Mouse (Mus musculus) cerebellum, adult 8-10 months (tissue): Measurements from ENCODE around the gene Best1.
"Not testable (repeated sequence)": the region's sequence is repeated elsewhere in the genome, so short reads cannot be mapped to it uniquely, and the experiment has no call there.

Source experiments
- DNase-seq: peaks from one replicate; pipeline ENCODE4 v3.0.0; 2022

Best1 gene

DNA sequence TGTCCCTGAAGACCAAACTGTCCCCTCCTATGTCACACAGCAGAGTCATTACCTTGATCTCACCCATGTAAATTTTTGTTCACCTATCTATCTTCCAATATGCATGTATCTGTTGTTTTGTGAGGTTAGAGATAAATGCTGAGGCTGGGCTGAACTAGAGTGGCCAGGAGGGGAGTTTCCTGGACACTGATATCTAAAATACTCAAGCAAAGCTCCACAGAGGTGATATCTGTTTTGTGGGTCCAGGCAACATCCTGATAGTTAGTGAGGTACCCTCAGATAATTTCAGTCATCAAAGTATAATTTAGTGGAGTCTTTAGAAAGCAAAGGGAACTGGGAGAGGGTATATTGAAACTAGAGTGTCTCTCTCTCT lies 11.6 kb downstream of the Best1 start:
- no peak for DNase-seq

DNA sequence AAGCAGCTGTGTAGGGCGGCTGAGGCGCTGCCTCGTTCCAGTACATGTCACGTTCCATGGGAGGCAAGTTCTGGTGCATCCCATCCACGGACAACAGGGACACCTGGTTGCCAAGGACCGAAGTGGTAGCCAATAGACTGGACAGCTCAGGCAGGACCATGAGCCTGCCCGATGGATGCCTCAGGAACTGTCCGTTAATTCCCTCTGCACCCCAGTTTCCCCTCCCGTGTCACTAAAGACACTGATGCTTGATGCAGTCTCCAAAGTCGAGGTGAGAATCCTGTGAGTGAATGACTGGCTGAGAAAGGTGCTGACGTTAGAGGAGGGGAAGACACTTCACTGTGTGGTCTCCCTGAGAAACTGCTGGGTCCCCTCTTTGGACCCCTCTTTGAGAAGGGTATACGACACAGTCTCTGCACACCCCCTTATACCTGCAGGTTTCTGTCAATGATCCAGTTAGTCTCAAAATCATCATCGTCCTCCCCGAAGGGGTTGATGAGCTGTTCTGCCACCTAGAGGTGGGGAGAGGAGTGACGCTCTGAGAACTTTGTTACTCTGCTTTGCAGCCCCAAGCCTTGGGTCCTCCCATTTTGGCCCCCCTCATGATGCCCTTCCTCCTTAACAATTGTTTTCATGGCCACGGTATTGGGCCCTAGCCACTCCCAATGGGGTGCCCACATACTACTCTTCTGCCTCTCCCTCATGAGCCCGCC lies 12.1 kb downstream of the Best1 start:
- DNase-seq, result no peak

DNA sequence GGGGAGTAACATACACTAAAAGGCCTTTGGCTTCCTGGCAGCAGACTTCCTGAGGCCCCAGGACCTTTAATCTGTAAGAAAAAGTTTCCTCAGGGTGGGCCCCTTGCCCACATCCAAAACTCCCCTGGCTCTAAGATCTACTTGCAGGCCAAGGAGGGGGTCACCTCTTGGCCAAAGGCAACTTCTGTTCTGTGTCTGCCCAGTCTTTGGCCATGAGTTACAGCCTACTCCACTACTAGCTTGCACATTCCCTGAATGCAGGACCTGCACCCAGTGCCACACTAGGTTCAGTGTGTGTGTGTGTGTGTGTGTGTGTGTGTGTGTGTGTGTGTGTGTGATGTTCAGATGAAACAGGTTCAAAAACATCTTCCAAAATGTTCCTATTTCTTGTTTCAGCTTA lies 13.8 kb downstream of the Best1 start:
- DNase-seq, result no peak

DNA sequence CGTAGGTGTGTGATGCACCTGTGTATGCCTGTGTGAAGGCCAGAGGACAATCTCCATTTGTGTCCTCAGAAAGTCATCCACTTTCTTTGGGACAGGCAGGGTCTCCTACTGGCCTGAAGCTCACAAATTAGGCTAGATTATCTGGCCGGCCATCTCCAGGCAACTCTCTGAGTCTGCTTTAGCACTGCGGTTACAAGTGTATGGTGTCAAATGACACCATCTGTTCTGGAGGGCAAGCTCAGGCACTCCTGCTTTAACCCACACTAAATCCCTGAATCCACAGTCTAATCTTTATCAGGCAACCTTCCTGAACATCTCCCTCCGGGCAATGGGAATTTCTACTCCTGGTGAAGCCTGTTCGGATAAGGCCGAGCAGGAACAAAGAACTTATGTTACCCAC lies 14.2 kb downstream of the Best1 start:
- DNase-seq, result no peak

DNA sequence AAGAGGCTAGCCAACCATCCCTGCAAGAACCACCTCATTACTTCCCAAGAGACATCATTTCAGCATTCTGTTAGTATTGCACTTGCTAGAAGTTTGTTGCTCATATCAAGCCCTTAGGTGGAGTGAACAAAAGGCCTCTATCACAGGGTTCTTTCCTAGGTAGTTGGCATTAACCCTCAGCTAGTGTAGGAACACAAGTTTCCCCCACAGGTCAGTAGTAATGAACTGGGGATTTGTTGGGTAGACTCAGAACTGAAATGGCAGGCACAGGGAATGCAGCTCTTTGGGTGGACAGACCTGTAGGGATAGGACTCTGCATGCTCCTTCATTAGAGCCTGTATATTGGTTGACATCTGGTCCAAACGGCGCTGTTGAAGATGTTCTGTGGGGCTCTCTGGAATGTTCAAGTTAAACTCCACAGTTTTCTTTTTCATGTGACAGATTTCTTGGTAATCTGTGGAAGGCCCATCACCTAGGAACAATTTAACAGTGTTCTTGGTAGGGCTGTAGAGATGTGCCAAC lies 15.5 kb downstream of the Best1 start:
- DNase-seq, result no peak

DNA sequence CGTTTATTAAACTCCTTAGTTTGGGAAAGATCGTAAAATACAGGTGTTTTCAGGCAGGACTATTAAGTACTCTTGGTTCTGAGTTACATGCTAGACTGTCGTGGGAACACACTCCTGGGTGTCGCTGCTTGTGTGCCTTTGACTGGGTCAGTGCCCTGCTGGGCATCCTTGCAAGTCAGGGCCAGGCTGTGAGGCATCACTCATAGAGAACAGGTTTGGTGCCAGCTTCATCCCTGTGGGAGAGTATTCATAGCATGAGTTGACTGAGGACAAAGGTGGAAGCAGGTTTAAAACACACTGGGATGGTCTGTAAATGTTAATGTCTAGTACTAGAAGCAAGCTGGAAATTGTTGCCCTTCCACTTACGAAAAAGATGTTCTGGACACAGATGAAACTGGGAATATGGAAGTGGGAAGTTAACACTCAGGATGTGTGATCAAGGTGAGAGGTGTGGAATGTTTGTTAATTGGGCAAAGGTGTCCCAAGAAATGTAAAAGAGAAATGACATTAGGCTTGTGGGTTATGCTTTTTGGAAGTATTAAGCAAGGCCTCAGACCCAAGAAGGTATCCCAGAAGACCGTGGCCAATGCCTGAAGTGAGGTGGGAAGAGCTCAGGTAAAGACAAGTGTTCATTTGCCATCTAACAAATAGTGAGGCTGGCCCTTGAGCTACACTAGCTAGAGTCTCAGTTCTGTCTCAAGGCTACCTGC lies 16.1 kb downstream of the Best1 start:
- DNase-seq, result no peak

DNA sequence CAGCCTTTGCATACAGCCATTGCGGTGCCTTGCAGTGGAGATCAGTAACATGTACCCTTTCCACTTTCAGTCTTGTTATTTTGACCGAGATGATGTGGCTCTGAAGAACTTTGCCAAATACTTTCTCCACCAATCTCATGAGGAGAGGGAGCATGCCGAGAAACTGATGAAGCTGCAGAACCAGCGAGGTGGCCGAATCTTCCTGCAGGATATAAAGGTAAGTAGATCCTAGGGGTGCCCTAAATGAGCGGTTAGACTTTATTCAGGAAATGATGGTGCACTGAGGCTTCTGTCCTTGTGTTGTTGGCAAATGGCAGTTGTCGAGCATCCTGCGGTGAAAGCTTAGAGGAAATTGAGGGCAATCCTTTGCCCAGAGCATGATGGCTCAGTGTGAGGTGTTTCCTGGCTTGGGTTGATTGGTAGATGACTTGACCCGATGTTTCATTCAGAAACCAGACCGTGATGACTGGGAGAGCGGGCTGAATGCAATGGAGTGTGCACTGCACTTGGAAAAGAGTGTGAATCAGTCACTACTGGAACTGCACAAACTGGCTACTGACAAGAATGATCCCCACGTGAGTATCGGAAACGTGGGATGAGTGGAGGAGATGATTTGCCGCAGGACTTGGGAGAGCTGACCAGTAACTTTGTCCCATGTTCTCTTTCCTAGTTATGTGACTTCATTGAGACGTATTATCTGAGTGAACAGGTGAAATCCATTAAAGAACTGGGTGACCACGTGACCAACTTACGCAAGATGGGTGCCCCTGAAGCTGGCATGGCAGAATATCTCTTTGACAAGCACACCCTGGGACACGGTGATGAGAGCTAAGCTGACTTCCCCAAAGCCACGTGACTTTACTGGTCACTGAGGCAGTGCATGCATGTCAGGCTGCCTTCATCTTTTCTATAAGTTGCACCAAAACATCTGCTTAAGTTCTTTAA lies 17.1 kb downstream of the Best1 start:
- no peak for DNase-seq

DNA sequence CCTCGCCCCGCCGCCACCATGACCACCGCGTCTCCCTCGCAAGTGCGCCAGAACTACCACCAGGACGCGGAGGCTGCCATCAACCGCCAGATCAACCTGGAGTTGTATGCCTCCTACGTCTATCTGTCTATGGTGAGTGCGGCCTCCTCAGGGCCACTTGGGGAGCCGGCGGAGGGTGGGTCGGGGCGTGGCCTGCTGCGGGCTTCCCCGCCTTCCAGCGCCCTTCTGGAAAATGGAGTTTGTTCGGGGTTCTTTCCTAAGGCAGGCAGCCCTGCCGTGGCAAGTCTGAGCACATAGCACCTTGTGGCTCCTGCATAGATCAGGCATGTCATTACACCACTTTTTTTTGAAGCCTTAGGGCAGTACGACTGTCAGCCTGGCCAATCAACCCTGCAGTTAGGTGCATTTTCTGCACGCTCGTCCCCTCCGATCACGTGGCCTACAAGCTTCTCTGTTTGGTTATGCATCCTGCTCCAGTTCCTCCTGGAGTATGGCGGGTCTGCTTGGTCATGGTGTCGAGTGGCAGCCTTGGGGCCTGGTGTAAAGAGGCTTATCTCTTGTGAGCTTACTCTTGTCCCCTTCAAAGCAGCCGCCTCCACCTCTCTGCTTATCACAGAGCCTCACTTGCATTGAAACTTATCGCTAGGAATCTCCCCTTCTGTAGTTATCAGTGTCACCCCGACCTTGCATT lies 18.4 kb downstream of the Best1 start:
- peak; percentile 66 for DNase-seq

DNA sequence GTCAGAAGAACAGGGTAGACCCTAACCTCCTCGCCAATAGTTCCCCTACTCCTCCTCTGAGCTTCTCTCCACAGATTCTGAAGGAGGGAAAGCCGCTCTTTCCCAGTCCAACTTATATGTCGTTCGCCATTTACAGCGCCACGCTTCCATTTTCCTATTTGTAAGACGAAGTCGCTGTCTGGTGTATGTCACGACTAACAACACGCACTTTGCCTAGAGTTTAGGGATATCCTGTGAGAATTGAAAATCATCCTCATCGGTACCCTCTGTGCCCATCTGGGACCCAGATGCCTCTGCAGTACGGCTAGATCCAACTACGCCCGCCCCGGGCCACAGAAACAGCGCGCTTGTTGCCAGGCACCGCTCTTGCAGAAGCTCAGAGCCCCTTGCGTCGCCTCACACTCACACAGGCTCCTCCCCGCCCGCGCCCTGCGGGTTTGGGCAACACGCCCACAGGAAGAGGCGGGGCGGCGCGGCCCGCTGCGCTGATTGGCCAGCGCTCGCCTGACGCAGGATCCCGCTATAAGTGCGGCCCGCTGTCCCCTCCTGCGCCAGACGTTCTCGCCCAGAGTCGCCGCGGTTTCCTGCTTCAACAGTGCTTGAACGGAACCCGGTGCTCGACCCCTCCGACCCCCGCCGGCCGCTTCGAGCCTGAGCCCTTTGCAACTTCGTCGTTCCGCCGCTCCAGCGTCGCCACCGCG lies 19.1 kb downstream of the Best1 start:
- DNase-seq, result peak; percentile 95

DNA sequence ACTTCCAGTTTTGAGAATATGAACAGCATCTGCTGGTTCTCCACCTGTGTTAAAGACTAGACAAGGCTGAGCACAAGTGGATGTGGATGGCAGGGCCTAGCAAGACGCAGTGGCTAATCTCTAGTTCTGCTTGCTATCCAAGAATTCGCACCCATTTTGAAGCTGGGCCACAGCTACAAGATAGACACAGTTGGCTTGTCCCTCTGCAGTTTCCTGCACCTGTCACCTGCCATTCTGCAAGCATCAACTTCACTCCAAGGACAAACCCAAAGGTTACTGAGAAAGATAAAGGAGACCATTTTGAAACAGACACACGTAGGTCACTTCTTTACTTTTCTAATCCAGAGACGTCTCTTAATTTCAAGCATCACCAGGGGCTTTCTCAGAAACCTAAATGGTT lies 19.8 kb downstream of the Best1 start:
- no peak for DNase-seq

DNA sequence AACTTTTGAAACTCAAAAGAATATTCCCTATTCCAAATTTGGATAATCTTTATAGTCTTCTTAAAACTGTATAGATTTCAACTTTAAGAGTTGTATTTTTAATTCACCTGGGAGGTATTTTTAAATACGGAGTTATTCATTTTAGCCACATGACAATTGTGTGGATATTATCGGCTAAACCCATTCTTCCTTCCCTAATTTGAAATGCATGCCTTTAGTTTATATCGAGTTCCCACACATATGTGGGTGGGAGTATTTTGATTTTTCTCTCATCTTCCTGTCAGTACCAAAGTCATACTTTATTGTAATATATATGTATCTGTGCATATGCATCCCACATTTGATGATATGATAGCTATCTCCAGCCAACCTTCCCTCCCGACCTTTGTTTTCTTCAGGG lies 21.2 kb downstream of the Best1 start, which contains the start of gene Fth1:
Gene Fth1, plus strand, starts transcription at position 341 of the 400 bp plus-strand sequence.
- DNase-seq, result no peak

DNA sequence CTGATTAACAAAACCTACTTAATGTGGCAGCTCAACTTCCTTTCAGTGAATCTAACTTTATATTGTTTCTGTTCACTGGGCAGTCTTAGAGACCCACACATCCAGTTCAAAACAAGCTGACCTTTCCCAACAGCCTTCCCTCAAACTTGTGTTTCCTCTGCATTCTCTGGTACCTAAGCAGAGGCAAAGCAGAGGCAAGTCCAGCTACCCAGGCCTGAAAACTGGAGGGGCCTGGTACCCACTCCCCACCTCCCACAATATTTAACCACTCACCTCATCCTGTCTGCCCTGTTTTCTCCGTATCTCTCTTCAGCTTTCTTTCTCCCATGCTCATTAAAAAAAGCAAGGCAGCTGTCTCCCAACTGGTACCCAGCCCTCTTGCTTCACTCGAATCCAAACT lies 22.3 kb downstream of the Best1 start:
- DNase-seq, result no peak

DNA sequence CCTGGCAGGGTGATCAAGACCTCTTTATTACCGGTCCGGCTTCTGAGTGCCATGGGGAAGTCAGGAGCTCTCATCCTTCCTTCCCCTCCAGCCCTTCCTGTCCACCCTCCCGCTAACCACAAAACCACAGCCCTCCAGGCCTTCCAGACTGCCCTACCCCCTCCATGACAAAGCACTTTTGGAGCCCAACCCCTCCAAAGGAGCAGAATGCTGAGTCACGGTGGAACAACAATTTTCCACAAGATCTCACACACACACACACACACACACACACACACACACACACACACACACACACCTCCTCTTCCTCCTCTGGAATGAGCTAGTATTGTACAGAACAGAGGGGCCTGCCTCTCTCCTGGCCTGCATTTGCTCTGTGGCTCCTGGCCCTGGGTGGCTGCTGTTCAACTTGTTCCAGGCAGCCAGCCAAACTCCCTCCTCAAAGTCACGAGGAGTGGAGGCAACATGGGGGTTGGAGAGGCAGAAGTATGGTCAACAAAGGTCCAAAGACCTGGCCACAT lies 22.9 kb downstream of the Best1 start:
- DNase-seq, result no peak

DNA sequence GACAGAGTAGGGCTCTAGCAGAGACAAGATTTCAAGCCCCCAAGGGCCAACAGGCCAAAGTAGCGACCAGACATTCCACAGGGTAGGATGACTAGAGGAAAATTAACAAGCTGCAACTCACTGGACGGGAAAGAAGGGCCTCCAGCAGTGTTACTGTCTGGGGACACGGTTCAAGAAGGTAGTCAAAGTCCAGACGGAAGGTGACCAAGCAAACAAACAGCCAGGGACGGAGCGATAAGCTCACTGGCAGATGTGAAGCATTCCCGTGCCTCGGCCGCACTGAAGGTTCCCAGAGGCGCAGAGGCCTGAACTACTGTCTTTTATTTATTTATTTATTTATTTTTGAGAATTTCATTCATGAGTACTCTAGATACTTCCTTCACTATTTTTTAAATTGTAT lies 24.3 kb downstream of the Best1 start:
- DNase-seq, result no peak

DNA sequence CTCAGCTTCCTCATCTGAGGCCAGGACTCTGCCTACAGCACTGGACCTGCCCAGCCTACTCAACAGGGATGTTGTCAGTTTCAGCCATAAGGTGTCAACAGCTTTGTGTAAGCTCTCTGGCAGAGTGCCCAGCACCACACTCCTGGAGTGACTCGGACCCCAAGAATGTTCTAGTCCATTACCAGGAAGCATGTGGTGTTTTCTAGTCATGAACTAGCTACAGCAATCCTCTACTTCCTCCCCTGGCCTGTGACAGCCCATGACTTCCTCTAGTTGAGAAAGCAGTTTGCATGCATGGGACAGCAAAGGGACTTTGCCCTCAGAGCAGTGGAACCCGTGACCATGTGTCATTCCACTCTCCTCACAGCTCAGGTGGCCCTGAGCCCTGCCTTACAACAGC lies 26.6 kb downstream of the Best1 start:
- DNase-seq, result not testable (repeated sequence)

DNA sequence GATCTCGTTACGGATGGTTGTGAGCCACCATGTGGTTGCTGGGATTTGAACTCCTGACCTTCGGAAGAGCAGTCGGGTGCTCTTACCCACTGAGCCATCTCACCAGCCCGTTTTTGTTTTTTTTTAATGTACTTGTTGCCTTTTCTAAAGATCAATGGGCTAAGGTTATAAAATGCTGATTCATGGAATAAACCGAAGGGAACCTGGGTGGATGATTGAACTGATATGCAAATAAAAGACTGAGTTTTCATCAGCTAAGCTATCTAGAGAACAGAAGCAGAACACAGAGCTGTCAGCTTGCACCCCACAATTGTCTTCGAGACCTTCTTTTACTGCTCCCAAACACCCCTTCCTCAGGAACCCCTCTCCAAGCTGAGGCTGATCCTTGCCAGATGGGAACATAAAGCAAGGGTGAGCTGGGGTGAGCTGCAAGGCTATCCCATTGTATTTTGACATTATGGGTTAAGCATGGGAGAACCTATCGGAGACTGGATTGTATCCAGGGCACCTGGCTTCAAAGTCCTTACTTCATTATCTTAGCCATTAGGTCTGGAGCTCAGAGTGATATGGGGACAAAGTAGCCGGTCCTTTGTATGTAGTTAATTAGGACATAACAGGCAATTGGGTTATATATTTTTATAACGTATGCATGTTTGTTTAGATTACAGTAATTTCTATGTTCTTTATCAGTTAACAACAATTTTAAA lies 33.2 kb downstream of the Best1 start:
- no peak for DNase-seq

DNA sequence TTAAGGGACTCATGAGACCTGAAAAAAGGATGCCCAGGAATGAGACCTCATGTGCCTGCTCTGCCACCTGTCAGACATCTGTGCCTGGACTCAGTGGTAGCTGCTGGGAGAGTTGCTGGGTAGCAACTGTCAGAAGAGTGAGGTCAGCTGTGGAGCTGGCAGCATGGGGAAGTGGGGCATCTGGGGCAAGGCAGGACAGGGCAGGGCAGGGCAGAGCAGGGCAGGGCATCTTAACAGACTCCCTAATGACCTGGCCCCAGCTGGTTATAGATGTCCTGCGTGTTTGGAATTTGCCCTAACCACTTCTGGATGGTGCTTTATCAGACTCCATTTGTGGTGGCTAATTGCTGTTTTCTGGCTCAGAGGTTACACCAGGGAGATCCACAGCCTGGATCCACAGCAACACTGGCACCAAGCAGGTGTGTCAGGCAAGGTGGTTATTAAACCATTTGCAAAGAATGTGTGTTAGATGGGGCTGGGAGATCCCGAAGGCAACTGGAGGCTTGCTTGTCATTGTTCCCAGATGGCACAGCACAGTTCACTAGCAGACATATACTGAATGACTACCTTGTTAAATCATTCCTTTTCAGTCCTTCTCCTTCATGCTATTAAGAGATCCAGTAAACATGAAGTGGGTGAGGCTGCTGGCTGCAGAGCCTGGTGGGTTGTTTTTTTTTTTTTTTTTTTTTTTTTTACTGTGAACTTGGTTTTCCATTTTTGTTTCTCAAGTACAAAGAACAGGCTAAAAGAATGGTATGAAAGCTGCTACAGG lies 35.2 kb downstream of the Best1 start:
- DNase-seq, result no peak

DNA sequence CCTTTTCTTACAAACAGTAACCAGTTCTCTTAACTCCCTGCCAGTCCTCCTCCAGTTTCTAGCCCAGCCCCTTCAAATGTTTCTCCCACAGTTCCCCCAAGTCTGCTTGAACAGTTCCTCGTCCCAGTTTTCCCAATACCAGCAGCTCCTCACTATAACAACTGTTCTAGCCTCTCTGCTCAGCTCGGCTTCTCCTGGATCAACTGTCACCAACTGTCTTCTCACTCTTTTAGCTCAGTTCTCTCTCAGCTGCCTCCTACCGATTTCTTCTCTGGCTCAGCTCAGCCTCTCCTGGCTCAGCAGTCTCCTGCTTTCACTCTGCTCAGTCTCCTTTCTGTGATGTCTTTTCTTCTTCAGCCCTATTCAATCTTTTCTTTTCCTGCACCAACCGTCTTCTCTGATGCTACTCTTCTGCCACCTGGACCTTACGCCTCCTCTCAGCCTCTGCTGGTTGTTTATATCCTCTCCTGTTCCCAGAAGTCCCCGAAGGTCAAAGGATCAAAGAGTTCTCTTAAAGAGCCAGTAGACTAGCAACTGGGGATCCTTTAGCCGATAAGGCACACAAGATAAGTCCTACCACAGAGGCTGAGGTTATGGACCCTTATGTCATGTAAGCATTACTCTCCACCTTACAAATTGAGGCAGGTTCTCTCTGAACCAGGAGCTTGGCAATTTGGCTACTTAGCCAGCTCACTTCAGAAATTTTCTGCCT lies 37.1 kb downstream of the Best1 start:
- DNase-seq, result no peak

DNA sequence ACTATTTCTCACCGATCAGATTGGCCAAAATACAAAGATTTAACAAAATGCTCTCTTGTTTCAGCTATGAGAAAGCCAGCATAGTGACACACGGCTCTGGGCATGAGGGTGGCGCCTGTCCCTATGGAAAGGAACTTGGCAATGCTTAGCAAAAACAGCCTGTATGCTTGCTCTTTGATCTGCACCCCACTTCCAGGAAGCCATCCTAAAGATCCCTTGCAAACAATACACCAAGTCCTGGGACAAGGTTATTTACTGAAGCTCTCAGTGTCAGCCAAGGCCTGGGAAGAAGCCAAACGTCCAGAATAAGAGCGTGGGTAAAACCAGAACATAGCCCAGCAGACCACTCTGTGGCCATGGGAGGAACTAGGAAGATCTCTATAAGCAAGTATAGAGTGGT lies 40.7 kb downstream of the Best1 start:
- DNase-seq, result no peak

DNA sequence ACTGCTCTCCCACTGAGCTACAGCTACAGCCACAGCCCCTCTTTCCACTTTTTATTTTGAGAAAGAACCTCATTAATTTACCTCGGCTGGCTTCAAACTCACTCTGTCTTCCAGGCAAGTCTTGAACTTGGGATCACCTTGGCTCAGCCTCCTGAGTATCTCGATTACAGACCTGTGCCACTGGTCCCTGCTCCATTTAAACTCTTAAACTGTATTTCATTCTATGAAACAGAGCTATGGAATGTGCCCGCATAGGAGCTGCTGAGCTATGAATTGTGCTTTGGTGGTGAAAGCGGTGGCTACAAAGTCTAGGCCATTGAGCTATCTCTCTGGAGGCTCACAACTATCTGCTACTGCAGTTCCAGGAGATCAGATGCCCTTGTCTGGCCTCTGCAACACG lies 43.5 kb downstream of the Best1 start:
- no peak for DNase-seq
